Mouse (Mus musculus) inflammation-experienced regulatory T-cells, adult 16 weeks (primary cell): Measurements from ENCODE around the gene 2310022B05Rik. TPM values are rescaled to one million over a fixed set of nuclear protein-coding genes. Genes with fewer than 3 reads are reported as not detected.

Source experiments
- polyA plus RNA-seq: library from polyadenylated mRNA; unstranded; fragments of 100-300 nt; shearing (Covaris generic); gene quantifications from one replicate; pipeline ENCODE4 v1.2.1, GENCODE M21; 2017

2310022B05Rik gene
- 1.6 TPM for polyA plus RNA-seq

DNA sequence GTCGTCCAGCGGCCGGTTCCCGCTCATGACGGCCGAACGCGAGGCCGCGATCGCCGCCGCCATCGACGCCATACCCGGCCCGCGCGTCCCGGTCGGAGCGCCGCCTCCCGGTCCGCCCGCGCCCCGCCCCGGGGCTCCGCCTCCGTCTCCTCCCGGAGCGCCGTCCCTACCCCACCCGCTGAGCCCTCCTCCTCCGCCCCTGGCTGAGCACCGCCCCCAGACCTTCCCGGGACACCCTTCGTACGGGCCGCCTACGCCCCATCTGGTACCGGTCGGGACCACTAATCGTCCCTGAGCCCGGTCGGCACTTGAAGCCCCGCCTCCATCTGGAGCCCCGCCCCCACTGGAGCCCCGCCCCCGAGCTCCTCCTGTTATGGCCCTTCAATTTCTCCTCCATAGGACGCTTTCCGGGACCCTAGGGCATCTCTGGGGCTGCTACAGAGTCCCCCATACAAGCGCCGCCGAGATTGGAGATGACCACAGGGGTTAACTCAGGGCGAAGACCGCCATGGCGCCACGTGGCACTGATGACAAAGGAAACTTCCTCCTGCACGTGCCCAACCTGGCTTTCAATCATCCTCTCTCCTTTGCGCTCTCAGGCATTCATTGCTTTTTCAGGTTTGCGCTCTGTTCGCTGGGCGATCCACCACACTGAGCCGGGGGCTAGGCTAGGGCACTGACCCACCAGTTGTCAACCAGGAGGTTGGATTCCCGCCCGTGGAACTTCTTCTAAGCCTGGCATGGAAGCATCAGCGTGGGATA, at the start of gene 2310022B05Rik:
Gene 2310022B05Rik (minus strand): TSS at position 258 of the 762 bp plus-strand sequence.

Other genes with a start within 250 kb of the 2310022B05Rik start
- gene Pgbd5, start 223.7 kb downstream of the 2310022B05Rik start, polyA plus RNA-seq, result not detected
- gene Cog2, start 142.6 kb downstream of the 2310022B05Rik start, polyA plus RNA-seq, result 77.9 TPM
- gene Agt, start 93.7 kb downstream of the 2310022B05Rik start, polyA plus RNA-seq, result not detected
- gene Capn9, start 87.3 kb downstream of the 2310022B05Rik start, polyA plus RNA-seq, result not detected
- gene Ttc13, start 58.6 kb upstream of the 2310022B05Rik start, polyA plus RNA-seq, result 39.2 TPM
- 27.6 TPM for gene Arv1, start 58.8 kb upstream of the 2310022B05Rik start, polyA plus RNA-seq
- gene Fam89a, start 88.5 kb upstream of the 2310022B05Rik start, polyA plus RNA-seq, result 1.1 TPM
- not detected for gene Trim67, start 129.7 kb upstream of the 2310022B05Rik start, polyA plus RNA-seq
- gene Gnpat, start 199.7 kb upstream of the 2310022B05Rik start, polyA plus RNA-seq, result 127 TPM
- gene 2810004N23Rik, start 199.8 kb upstream of the 2310022B05Rik start, polyA plus RNA-seq, result 33.6 TPM
- 3.0 TPM for gene Exoc8, start 234.3 kb upstream of the 2310022B05Rik start, polyA plus RNA-seq
- 3.5 TPM for gene Sprtn, start 234.5 kb upstream of the 2310022B05Rik start, polyA plus RNA-seq